Mouse (Mus musculus): ENCODE measurements around the gene Dppa2.

DNA sequence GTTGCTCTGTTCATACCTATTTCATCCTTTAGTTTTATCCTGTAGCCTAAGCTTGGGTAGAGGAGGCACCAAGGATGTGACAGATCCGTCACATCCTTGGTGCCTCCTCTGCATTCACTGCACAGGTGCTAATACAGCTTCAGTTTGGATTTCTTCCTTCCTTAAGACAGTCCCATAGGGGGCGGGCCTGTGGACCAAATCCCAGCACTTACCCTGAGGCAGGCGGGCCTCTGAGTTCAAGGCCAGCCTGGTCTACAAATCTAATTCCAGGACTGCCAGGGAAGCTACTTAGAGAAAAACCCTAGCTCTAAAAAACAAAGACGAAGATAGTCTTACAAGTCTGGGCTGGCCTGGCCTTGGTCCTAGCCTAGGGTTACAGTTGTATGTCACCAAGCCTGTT is 18.2 kb upstream of the Dppa2 start:
- TF ChIP-seq MYOD1 (IDR thresholded peaks at IDR 0.05; ENCODE audit: control insufficient read depth, insufficient read length, low read depth) (no peak), CTCF (IDR thresholded peaks at IDR 0.05; ENCODE audit: control insufficient read depth, insufficient read depth, insufficient read length) (no peak), USF1 (IDR thresholded peaks at IDR 0.05; ENCODE audit: low read depth) (no peak)

Measured in C2C12 (cell line).